Mouse (Mus musculus) liver, adult 2 months (tissue): ENCODE results near the gene Ugt2b34.

ENCODE experiments used
- CTCF ChIP-seq: fragments of 200-500 bp; IDR thresholded peaks from 2 replicates; pipeline ENCODE4 v1.5.1; 2011; ENCODE audit warnings: low read depth, low read length, control low read depth
- POLR2A ChIP-seq: fragments of 200-500 bp; IDR thresholded peaks from 2 replicates; pipeline ENCODE4 v1.6.1; 2011; ENCODE audit warnings: low read length, control low read depth; ENCODE audit not compliant: insufficient read depth; ENCODE audit errors: extremely low read depth

DNA sequence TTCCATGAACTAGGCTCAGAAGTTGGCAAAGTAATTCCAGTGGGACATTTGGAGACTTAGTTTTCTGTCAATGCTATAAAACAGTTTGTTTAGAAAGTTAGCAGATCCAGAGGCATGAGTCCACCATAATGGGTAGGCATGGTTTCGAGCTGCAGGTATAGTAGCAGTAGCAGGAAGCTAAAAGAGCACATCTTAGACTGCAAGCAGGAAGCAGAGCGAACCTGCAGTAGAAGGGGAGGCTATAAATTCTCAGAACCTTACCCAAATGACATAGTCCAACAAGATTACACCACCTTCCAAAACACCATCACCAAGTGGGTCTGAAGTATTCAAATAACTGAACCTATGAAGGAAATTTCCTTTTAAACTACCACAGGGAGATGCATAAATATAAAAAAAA is 66.5 kb downstream of the Ugt2b34 start:
- no peak for TF ChIP-seq CTCF
- no peak for TF ChIP-seq POLR2A
